Mouse (Mus musculus) ES-Bruce4 (cell line): ENCODE data around the gene Gm19684.
A peak's percentile ranks its signal among the peaks of the same experiment; 100 is the strongest.
"Not testable (repeated sequence)": the region's sequence is repeated elsewhere in the genome, so short reads cannot be mapped to it uniquely, and the experiment has no call there.

Experiments used
- CTCF ChIP-seq: IDR thresholded peaks from one replicate; pipeline ENCODE4 v1.8.1; 2011; ENCODE audit warnings: low read depth, low read length
- POLR2A ChIP-seq: IDR thresholded peaks from one replicate; pipeline ENCODE4 v1.8.1; 2011; ENCODE audit warnings: low read length; ENCODE audit not compliant: insufficient read depth

- peak; percentile 32 for TF ChIP-seq CTCF
- TF ChIP-seq POLR2A, result not testable (repeated sequence)
Observed at GRCm38 (mm10) chr17:36113979-36114593, 7.4 kb upstream of the Gm19684 start.
